Mouse (Mus musculus): ENCODE measurements at regions not wholly inside any gene's neighbourhood (a gene's known extent, or its start where the extent isn't known, plus 50 kb on each side); places are given as distances from the start of the nearest gene placed in this dataset.

GRCm38 (mm10) chr12:13164791-13165190 is 84.2 kb downstream of the Ddx1 start:
- 28% methylated on average over 2 of the region's 2 CpGs for WGBS
- Histone ChIP-seq H3K36me3 (ENCODE audit: control insufficient read depth, insufficient read depth, low read length) (no peaks in the 10 kb centered on the region), H3K9ac (ENCODE audit: low read length) (no peak overlapping the region), H3K4me2 (ENCODE audit: low read length) (no peak overlapping the region), H3K4me3 (ENCODE audit: low read depth, low read length) (no peak overlapping the region), H3K27me3 (replicated peaks; ENCODE audit: control insufficient read depth, insufficient read depth, low read length) (no peaks in the 10 kb centered on the region), H3K4me1 (ENCODE audit: control insufficient read depth, insufficient read depth, low read length) (peaks cover 3% of the 10 kb centered on the region; the same call in 1 of the 2 replicates), H3K9me3 (replicated peaks; ENCODE audit: control insufficient read depth, low read length) (no peaks in the 10 kb centered on the region), H3K27ac (ENCODE audit: low read depth, low read length) (no peak overlapping the region)
- DNase-seq (ENCODE audit: low spot score) (peak; percentile 16), ATAC-seq (no peak)

GRCm38 (mm10) chr12:13161051-13161450 is 88.0 kb downstream of the Ddx1 start:
- Histone ChIP-seq H3K4me1 (ENCODE audit: control insufficient read depth, insufficient read depth, low read length) (peaks cover 9% of the 10 kb centered on the region; the same call in 1 of the 2 replicates), H3K9ac (ENCODE audit: low read length) (no peak overlapping the region), H3K36me3 (ENCODE audit: control insufficient read depth, insufficient read depth, low read length) (no peaks in the 10 kb centered on the region), H3K4me3 (ENCODE audit: low read depth, low read length) (no peak overlapping the region), H3K9me3 (replicated peaks; ENCODE audit: control insufficient read depth, low read length) (no peaks in the 10 kb centered on the region), H3K4me2 (ENCODE audit: low read length) (no peak overlapping the region), H3K27me3 (replicated peaks; ENCODE audit: control insufficient read depth, insufficient read depth, low read length) (no peaks in the 10 kb centered on the region), H3K27ac (ENCODE audit: low read depth, low read length) (no peak overlapping the region)
- WGBS, result 81% methylated on average over 1 of the region's 1 CpGs
- DNase-seq (ENCODE audit: low spot score), result no peak
- ATAC-seq, result no peak

DNA sequence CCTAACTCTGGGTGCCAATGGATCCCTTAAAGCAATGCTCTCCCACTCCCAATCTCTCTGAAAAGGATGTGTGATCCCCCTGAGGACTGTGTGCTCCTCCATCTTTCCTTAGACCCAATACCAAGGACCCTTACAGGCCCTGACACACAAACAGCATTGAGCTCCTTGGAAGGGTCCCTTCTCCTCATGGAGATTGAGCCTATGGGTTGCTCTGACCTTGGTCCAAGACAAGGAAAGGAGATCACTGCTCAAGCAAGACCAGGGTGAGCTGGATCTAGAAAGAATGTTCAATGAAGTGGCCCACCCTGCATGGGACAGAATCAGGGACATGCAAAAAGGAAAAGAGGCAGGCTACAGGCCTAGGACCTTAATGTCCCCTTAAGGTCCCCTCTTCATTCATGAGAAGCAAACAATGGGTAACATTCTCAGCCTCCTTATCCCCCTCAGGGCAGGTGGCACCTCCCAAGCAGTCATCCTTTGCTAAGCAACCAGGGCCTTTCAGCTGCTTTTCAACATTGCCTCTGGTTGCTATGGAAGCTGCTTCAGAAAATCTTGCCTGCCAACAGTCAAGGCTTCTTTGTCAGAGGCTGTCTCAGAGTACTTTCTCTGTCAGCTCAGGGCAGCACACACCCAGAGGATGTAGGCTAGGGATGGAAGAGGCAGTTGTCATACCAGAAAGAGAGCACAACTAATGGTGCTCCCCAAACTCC is 89.5 kb downstream of the Ddx1 start:
- Histone ChIP-seq H3K4me3 (ENCODE audit: low read depth, low read length) (no peak overlapping the region), H3K27ac (ENCODE audit: low read depth, low read length) (peak overlapping the region; percentile 14; the same call in 1 of the 2 replicates), H3K9ac (ENCODE audit: low read length) (no peak overlapping the region), H3K36me3 (ENCODE audit: control insufficient read depth, insufficient read depth, low read length) (no peaks in the 10 kb centered on the region), H3K4me2 (ENCODE audit: low read length) (no peak overlapping the region), H3K4me1 (ENCODE audit: control insufficient read depth, insufficient read depth, low read length) (peaks cover 9% of the 10 kb centered on the region; the same call in 1 of the 2 replicates), H3K27me3 (replicated peaks; ENCODE audit: control insufficient read depth, insufficient read depth, low read length) (no peaks in the 10 kb centered on the region), H3K9me3 (replicated peaks; ENCODE audit: control insufficient read depth, low read length) (no peaks in the 10 kb centered on the region)
- peak; percentile 75; the same call in 1 of the 2 replicates for ATAC-seq
- DNase-seq (ENCODE audit: low spot score), result peak; percentile 70

- no peak overlapping the region for H3K4me3 ChIP-seq (ENCODE audit: low read depth, low read length)
- DNase-seq (ENCODE audit: low spot score) (no peak), ATAC-seq (no peak)
- H3K36me3 ChIP-seq (ENCODE audit: control insufficient read depth, insufficient read depth, low read length), result no peaks in the 10 kb centered on the region
- H3K4me2 ChIP-seq (ENCODE audit: low read length), result no peak overlapping the region
- no peaks in the 10 kb centered on the region for H3K9me3 ChIP-seq (replicated peaks; ENCODE audit: control insufficient read depth, low read length)
- WGBS, result 75% methylated on average over 7 of the region's 7 CpGs
- H3K27ac ChIP-seq (ENCODE audit: low read depth, low read length), result no peak overlapping the region
- H3K9ac ChIP-seq (ENCODE audit: low read length), result no peak overlapping the region
- no peaks in the 10 kb centered on the region for H3K27me3 ChIP-seq (replicated peaks; ENCODE audit: control insufficient read depth, insufficient read depth, low read length)
- peaks cover 9% of the 10 kb centered on the region; the same call in 1 of the 2 replicates for H3K4me1 ChIP-seq (ENCODE audit: control insufficient read depth, insufficient read depth, low read length)
Measured at GRCm38 (mm10) chr12:13157666-13158381, 91.2 kb downstream of the Ddx1 start.

DNA sequence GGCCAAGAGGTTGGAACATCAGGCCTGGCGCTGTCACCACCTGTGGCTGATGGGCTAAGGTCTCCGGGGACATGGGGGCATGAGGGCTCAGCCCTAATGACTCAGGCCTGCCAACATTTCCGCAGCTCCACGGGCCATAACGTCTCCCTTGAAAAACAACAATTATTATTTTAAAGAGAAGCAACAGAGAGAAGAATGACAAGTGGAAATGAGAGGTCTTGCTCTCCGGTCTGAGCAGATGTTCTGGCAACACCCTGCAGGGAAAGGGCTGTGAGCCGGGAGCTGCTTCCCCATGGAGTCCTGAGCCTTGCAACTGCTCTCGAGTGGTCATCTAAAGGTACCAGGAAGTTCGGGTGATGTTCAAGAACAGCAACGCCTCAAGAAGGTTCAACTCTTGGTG is 91.9 kb downstream of the Ddx1 start:
- H3K9ac ChIP-seq (ENCODE audit: low read length), result no peak overlapping the region
- H3K9me3 ChIP-seq (replicated peaks; ENCODE audit: control insufficient read depth, low read length), result no peaks in the 10 kb centered on the region
- H3K27me3 ChIP-seq (replicated peaks; ENCODE audit: control insufficient read depth, insufficient read depth, low read length), result no peaks in the 10 kb centered on the region
- 90% methylated on average over 10 of the region's 10 CpGs for WGBS
- no peak overlapping the region for H3K4me2 ChIP-seq (ENCODE audit: low read length)
- H3K4me1 ChIP-seq (ENCODE audit: control insufficient read depth, insufficient read depth, low read length), result peaks cover 9% of the 10 kb centered on the region; the same call in 1 of the 2 replicates
- H3K36me3 ChIP-seq (ENCODE audit: control insufficient read depth, insufficient read depth, low read length), result no peaks in the 10 kb centered on the region
- DNase-seq (ENCODE audit: low spot score), result no peak
- H3K4me3 ChIP-seq (ENCODE audit: low read depth, low read length), result no peak overlapping the region
- no peak overlapping the region for H3K27ac ChIP-seq (ENCODE audit: low read depth, low read length)
- no peak for ATAC-seq

DNA sequence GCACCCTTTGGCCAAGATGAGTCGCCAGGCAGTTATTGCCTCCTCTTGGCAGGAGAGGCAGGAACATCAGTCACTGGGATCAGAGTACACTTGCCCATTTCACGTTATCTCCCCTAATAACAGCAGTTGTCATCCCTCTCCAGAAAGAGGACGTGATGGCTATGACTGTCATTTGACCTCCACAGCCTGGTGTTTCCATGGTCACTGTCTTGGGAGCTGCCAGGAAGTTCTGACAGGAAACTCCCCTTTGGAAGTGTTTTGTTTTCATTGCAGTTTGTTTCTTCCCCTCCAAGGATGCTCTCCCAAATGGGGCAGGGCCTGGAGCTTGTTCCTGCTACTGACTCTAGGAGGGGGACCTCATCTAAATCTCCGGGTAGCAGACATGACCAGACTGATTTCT is 98.3 kb downstream of the Ddx1 start:
- no peak for ATAC-seq
- DNase-seq (ENCODE audit: low spot score), result no peak
- WGBS, result 88% methylated on average over 4 of the region's 4 CpGs
- Histone ChIP-seq H3K4me3 (ENCODE audit: low read depth, low read length) (no peak overlapping the region), H3K9ac (ENCODE audit: low read length) (no peak overlapping the region), H3K27ac (ENCODE audit: low read depth, low read length) (no peak overlapping the region), H3K9me3 (replicated peaks; ENCODE audit: control insufficient read depth, low read length) (no peaks in the 10 kb centered on the region), H3K36me3 (ENCODE audit: control insufficient read depth, insufficient read depth, low read length) (no peaks in the 10 kb centered on the region), H3K4me1 (ENCODE audit: control insufficient read depth, insufficient read depth, low read length) (no peaks in the 10 kb centered on the region), H3K27me3 (replicated peaks; ENCODE audit: control insufficient read depth, insufficient read depth, low read length) (no peaks in the 10 kb centered on the region), H3K4me2 (ENCODE audit: low read length) (no peak overlapping the region)

- no peaks in the 10 kb centered on the region for H3K4me1 ChIP-seq (ENCODE audit: control insufficient read depth, insufficient read depth, low read length)
- no peak for ATAC-seq
- H3K4me3 ChIP-seq (ENCODE audit: low read depth, low read length), result no peak overlapping the region
- no peaks in the 10 kb centered on the region for H3K27me3 ChIP-seq (replicated peaks; ENCODE audit: control insufficient read depth, insufficient read depth, low read length)
- H3K27ac ChIP-seq (ENCODE audit: low read depth, low read length), result no peak overlapping the region
- H3K36me3 ChIP-seq (ENCODE audit: control insufficient read depth, insufficient read depth, low read length), result no peaks in the 10 kb centered on the region
- H3K9ac ChIP-seq (ENCODE audit: low read length), result no peak overlapping the region
- no peaks in the 10 kb centered on the region for H3K9me3 ChIP-seq (replicated peaks; ENCODE audit: control insufficient read depth, low read length)
- H3K4me2 ChIP-seq (ENCODE audit: low read length), result no peak overlapping the region
- 86% methylated on average over 4 of the region's 4 CpGs for WGBS
- no peak for DNase-seq (ENCODE audit: low spot score)
Measured at GRCm38 (mm10) chr12:13147251-13147650, 101.8 kb downstream of the Ddx1 start.

- 59% methylated on average over 10 of the region's 10 CpGs for WGBS
- ATAC-seq (no peak), DNase-seq (ENCODE audit: low spot score) (peak; percentile 5)
- H3K4me3 ChIP-seq (ENCODE audit: low read depth, low read length), result no peak overlapping the region
- no peak overlapping the region for H3K27ac ChIP-seq (ENCODE audit: low read depth, low read length)
- no peaks in the 10 kb centered on the region for H3K36me3 ChIP-seq (ENCODE audit: control insufficient read depth, insufficient read depth, low read length)
- no peak overlapping the region for H3K4me2 ChIP-seq (ENCODE audit: low read length)
- no peaks in the 10 kb centered on the region for H3K27me3 ChIP-seq (replicated peaks; ENCODE audit: control insufficient read depth, insufficient read depth, low read length)
- no peaks in the 10 kb centered on the region for H3K4me1 ChIP-seq (ENCODE audit: control insufficient read depth, insufficient read depth, low read length)
- no peak overlapping the region for H3K9ac ChIP-seq (ENCODE audit: low read length)
- no peaks in the 10 kb centered on the region for H3K9me3 ChIP-seq (replicated peaks; ENCODE audit: control insufficient read depth, low read length)
Measured at GRCm38 (mm10) chr12:13145186-13146115, 103.6 kb downstream of the Ddx1 start.

All from forebrain, embryonic 14.5 days (tissue).